Mouse (Mus musculus) hematopoietic stem cell, adult 5-6 weeks (primary cell): ENCODE data around the gene Gm10322. TPM values are rescaled to one million over a fixed set of nuclear protein-coding genes. Genes with fewer than 3 reads are reported as not detected.

Experiments
- ATAC-seq, 2 experiments: fragments of 125-278 bp in 1 of 2; replicated peaks in 1 of 2; 2 replicates each; pipeline ENCODE4 v1.8.0; 2016 to 2017; ENCODE audit warnings: inconsistent platforms in 2 of 2, mild to moderate bottlenecking in 2 of 2, moderate number of reproducible peaks in 2 of 2, low read depth in 1 of 2, moderate TSS enrichment in 1 of 2; ENCODE audit not compliant: low FRiP score in 2 of 2, poor library complexity in 2 of 2, severe bottlenecking in 2 of 2, insufficient read depth in 1 of 2, low TSS enrichment in 1 of 2
- total RNA-seq: library from RNA; stranded (forward); fragments of 172-1452, 232-1000 nt; gene quantifications from 2 replicates; pipeline ENCODE4 v1.2.3, GENCODE M21; 2017

Gm10322 gene
- total RNA-seq, 1 experiment from 2014 or later: not detected

DNA sequence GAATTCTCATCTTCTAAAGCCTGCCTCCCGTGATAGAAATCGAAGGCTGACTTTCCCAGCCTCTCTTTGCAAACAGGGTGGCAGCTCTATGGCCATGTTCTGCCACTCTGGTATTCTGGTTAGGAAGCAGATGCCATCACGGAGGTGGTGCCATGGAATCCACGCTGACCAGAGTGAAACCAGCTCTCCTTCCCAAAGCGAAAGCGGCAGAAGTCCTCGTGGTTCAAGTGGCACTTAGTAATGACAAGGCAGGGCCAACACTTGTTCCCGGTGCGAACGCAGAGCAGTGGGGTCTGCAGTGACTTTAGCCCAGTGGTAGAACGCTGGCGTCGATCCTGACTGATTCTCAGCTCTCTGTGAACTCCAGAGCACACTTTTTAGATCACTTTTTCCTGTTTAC is 26.0 kb upstream of the Gm10322 start:
- peak; percentile 50 to 69 for ATAC-seq

DNA sequence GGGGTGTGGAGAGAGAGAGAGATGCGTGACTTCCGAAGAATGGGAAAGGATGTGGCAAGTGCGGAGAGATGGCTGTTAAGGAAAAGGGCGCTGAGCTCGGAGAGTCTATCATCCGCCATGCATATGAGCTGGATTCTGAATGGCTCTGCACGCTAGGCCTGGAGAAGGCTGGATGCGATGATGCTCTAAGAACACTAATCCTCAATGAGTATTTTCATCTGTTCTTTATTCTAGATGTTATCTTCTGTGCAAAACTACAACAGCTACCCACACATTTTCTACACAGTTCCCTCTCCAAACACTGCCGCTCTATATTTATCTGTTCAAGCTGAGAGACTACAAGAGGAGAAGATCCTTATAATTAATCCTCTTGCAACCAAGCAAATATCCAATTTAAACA is 25.3 kb upstream of the Gm10322 start:
- ATAC-seq: no peak

DNA sequence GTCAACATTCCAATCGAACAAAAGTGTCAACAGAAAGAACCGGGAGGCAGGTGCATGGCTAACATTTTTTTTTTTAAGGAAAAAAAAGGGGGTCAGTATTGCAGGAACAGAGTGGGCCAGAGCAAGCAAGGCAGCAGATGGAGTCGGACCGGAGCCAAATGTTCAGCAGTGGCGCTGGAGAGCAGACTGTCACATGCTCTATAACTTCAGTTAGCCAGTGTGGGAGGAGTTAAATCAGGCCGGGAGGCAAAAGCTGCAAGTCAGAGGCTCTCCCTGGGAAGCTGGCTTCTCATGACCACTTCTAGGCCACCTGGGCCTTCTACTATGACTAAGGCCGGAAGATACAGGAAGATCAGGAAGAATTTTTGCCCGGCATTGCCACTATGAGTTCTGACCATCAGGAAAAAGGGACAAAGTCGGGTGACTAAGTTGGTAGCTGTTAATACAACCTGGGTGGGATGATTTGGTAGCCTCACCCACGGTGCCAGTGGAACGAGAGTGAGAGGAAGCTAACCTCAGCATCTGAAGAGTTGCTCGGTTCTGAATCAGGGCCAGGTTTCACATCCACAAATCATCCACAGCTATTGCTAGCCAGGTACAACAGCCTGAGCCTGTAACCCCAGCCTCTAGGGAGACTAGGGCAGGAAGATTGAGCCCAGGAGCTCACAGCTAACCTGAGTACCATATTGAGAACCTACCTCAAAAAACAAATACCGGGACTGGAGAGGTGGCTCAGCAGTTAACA is 21.9 kb upstream of the Gm10322 start:
- 0 out of 4 replicates have a peak, but pooled peaks have one; percentile 43 for ATAC-seq

DNA sequence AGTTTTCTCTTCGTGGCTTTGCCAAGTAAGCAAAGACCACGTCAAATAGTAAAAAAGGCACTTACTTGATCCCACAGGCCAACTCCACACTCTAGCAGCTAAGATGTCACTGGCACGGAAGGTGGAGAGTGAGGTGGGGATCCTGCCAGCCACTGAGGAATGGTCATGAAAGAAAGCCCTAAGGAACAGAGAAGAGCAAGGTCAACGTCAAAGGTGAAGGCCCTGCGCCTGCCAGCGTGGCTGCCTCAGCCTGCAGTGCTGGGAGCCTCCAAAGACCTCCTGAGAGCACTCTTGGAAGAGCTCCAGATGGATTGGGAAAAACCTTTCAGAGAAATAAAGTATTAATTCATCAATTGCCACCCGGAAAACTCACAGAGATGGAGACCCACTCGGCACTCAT is 15.3 kb upstream of the Gm10322 start:
- no peak for ATAC-seq

DNA sequence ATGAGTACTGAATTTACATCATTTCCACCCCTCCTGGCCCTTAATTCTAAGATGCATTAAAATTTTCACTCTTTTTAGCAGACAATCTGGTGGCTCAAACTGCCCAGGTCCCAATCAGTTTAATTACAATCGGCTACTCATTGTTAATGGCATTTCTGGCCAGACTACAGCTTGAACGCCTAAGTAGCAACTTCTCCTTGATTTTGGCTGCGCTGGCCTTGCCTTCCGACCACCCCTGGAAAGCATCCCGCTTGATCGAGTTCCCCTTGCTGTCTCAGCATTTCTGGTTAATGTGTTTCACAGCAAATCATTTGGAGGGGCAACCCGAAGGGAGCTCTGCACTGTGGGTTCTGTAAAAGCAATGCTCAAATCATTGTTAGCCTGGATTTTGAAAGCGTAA is 13.8 kb upstream of the Gm10322 start:
- ATAC-seq: no peak

DNA sequence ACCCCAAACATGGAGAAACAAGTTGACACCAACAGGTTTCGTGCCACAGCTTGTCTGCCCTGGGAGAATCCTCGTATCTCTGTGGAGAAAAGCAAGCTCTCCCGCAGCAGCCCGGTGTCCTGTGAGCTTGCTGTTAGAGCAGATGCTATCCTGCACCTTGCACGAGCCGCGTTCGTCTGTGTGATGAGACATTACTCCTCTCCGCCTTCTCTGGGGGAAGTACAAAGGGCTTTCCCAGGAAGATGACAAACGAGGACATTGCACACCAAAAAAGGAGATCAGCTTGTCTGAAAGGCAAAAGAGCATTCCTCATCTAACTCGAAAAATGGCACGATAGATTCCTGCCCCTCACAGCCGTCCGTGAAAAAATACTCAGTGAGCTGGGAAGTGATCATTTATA is 13.0 kb upstream of the Gm10322 start:
- no peak for ATAC-seq

DNA sequence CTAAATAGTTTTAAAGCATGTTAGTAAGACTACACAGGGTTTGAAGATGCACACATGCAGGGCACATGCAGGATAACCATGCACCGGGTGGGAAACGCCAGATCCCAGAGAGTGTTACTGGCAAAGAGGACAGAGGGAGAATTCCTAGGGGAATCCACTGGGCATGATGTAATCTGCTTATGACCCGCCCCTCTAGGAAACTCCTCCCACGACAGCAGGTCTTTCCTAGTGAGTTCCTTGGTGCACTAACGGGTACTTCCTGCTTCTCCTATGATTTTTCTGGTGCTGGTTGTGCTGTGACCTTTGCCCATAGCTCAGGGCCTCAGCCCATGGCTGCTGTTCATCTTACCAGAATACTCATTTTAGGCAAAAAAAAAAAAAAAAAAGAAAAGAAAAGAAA is 12.0 kb upstream of the Gm10322 start:
- ATAC-seq: no peak

DNA sequence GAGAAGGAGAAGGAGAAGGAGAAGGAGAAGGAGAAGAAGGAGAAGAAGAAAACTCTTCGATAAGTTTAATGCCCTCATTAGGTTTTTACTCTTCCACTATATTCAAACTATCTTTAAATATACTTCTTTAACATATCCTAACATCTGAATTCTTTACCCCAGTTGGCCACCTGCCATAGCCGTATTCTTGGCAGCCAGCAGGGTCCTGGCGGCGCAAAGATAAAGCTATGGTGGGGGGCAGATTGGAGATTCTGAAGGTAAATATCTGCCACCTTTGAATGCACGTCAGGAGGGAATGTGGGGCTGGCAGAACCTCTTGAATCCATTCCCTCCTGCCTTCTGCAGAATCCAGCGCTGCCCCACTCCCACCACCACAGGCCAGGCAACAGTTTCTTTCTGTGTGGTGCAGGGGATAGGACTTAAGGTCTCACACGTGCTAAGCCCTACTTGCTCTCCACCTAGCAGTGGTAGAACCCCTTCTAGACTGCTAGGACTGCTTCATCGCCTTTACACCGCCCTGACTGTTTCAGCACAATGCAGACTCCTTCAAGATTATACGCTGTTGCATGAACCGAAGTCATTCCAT is 10.9 kb upstream of the Gm10322 start:
- ATAC-seq: no peak

DNA sequence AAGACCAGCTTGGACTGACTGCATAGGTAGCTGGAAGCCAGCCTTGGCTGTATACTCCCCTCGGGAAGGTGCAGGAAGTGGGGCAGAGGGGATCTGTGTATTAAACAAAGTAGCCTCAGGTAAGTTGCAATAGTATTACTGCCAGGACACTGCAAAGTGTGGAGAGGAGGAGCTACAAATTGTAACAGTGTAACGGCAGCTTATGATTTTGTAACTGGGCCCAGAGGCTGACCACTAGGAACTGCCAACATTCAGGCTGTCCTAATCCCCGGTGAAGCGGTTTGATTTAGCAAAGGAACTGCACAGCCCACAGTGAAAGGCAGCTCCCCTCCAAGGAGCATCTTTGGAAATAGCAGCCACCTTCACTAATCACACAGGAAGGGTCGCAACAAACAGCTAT is 2.6 kb upstream of the Gm10322 start:
- ATAC-seq: no peak; a peak in 1 of 4 replicates

DNA sequence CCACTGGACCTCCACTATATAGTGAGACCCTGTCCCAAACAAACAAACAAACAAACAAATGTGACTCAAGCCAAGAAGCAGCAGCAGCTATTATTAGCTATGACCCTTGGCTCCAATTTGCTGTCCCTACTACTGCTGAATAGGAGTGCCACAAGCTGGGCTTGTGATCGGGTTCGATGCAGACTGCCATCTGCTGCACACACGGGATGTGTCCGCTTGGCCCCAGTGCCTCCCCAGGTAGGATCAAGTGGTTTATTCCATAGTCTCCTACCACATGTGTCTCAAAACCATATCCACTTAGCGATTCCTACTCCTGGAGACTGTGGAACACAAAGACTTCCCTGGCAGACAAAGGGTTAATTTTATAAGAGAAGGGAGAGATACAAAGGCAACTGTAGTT is 1.7 kb upstream of the Gm10322 start:
- ATAC-seq: no peak

DNA sequence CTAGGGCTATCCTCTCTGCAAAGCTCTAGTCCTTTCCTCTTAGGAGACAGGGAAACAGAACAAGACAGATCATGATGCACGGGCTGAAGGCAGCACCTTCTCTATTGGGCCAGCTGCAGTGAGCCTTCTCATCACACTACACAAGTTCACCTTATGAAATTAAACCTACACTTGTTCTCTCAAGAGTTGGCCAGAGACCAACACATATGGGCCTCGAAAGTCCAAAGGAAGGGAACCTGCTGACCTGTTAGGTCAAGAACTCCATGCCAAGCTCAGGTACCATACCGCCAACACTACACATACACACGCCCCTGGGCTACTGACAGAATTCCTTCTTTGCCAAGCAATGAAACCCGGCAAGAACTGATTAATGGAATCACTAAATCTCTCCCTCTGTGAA is 452 bp upstream of the Gm10322 start:
- no peak for ATAC-seq

DNA sequence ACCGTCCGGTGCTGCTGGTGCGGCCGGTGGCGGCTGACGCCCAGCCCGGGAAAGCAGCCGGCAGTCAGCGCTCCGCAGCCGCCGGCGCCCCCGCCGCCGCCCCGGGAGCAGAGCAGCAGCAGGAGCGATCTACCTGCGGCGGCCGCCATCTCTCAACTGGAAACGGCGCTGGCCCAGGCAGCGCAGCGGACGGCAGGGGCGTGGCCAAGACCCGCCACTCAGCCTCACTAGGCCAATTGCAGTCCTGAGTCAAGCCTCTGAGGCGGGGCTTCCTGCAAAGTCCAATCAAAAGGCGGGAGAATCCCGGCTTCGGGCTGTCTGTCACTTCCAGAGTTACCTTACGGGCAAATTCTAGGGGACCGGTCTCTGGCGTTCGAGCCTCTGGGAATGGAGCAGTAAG is 659 bp downstream of the Gm10322 start, which contains the start of gene Mcu:
Mcu (minus strand) TSS at position 171 of the 400 bp plus-strand sequence.
- ATAC-seq: peak; percentile 96 to 97

DNA sequence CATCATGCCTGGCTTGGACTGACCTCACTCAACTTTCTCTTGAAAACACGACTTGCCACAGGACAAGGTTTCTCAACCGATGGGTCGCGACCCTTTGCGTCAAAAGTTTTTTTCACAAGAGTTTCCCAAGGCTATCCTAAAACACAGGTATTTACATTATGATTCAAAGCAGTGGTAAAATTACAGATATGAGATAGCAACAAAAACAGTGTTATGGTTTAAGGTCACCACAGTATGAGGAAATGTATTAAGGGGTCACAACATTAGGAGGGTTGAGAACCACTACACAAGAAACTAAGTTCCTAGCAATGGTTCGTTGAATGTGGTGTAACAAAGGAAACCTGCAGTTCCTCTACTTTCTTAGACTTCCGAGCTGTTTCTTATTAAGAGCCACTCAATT is 1.9 kb downstream of the Gm10322 start:
- ATAC-seq: no peak

DNA sequence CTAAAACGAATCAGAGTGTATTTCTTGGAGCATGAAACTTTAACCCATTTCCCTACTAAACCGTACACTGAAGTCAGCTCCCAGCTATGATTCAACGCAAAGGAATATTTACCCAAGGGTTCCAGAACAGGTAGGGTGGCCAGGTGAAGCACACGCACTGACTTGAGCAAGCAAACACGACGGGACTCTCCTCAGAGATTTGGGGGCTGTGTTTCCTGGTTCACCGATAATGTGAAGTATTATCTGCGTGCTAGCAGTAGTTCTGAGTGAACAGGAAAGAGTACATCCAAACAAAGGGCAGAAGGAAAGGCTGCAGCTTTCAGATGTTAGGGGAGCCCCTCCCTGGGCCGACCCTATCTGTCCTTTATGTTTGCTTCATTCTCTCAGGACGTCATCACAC is 5.5 kb downstream of the Gm10322 start:
- no peak for ATAC-seq

DNA sequence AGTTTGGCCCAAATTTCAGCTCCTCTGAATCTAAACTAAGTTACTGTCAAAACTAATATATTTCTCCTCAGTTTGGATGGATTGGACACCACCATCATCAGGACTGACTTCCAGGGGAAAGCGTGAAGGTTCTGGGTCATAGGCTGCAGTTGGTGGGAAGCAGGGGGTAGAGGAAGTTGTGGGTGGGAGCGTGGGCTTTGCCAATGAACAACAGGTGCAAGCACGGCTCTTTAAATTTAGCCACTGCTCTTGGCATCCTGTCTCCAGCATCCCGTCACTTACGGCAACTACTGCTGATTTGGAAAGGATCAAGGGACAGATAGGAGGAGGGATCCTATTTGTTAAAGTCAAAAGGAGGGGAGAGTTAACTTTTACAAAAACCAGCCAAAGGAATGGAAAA is 7.6 kb downstream of the Gm10322 start:
- peak in 1 of 2 experiments; percentile 36; a peak in 2 of 4 replicates for ATAC-seq

DNA sequence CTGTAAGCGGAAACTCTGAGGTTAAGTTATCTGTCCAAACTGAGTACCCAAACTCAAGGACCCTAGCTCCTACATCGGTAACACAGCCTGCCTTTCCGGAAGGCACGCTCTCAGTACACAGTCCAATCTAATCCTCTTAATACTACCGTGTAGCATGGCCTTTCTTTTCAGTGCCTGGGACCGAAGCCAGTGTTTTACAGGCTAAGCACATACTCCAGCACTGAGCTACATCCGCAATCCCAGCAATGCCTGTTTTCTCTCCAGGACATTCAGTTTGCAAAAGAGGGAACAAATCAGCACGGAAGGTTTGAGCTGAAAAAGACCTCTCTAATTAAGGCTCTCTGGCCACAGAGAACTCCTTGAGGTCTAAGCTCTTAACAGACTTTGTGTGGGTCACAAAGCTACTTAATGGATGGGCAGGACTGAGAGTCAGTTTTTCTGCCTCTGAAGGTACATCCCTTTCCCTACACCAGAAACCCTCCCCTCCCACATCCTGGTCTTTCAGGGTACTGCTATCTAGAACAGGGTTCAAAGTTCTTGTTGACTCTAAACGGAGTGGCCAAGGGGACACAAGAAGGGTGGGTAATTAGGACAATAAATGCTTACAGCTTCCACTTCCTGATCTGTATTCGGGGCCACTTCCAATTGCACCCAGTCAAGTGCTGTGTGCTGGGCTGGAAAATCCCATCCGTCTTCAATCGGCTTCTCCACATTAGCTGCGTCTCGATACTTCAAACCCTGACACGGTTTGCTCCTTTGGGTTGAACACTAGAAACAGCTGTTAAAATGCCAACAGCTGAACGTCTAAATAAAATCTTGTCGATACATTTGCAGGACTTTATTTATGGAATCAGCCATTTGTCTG is 13.0 kb downstream of the Gm10322 start:
- no peak for ATAC-seq

DNA sequence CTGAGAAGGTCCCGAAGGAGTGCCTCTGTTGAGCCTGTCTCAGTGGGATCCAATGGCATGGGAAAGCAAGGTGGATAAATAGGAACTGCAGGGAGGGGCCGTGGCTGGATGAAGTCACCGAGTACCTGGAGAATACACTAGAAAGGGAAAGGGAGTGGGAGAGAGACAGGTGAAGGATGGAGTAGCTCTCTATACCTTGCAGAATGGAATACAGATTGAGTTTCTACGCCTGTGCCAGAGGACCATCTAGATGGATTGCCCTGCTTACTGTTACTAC is 13.6 kb downstream of the Gm10322 start:
- ATAC-seq: no peak

DNA sequence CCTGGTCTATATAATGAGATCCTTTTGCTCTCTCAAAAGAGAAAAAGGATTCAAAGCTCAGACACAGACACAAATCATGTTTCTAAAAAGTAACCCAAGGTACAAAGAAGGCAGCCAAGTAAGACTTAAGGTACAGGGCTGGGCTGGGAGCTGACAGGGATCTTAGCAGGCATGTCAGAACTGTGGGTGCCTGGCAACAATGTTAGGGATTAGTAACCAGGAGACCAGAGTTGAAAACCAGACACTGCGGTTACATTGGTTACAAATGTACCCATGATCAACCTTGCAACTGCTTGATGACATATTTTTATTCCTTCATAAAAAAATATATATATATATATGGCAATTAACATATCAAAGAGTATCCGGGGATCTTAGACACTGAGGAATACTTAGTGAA is 20.2 kb downstream of the Gm10322 start:
- no peak for ATAC-seq
